Mouse (Mus musculus) neural tube, embryonic 14.5 days (tissue): ENCODE data around the gene Ppp1r15b. TPM values are rescaled to one million over a fixed set of nuclear protein-coding genes. Genes with fewer than 3 reads are reported as not detected.

Experiments
- ATAC-seq: fragments of 200-750 bp; cut with Nextera tagmentation; 2 replicates; pipeline ENCODE4 v1.8.0; 2017; ENCODE audit warnings: low read depth, mild to moderate bottlenecking, moderate TSS enrichment, moderate library complexity
- H3K27ac ChIP-seq: fragments of 300-500 bp; sonication (generic); 2 replicates; pipeline ENCODE4 v1.5.1; 2014; ENCODE audit warnings: low read depth, mild to moderate bottlenecking, control low read depth, low read length, moderate library complexity, mixed read lengths
- H3K27me3 ChIP-seq: fragments of 300-500 bp; sonication (generic); 2 replicates; pipeline ENCODE4 v1.6.1; 2014; ENCODE audit warnings: low read length; ENCODE audit not compliant: control insufficient read depth, insufficient read depth
- H3K36me3 ChIP-seq: fragments of 300-500 bp; sonication (generic); 2 replicates; pipeline ENCODE4 v1.6.1; 2014; ENCODE audit warnings: low read length, mixed read lengths; ENCODE audit not compliant: control insufficient read depth, insufficient read depth
- H3K4me1 ChIP-seq: fragments of 300-500 bp; sonication (generic); 2 replicates; pipeline ENCODE4 v1.6.1; 2014; ENCODE audit warnings: low read length; ENCODE audit not compliant: control insufficient read depth, insufficient read depth
- H3K4me2 ChIP-seq: fragments of 300-500 bp; sonication (generic); 2 replicates; pipeline ENCODE4 v1.6.1; 2014; ENCODE audit warnings: mild to moderate bottlenecking, low read depth, low read length, control low read depth
- H3K4me3 ChIP-seq: fragments of 300-500 bp; sonication (generic); 2 replicates; pipeline ENCODE4 v1.5.1; 2014; ENCODE audit warnings: low read depth, low read length, control low read depth, mixed read lengths
- H3K9ac ChIP-seq: fragments of 300-500 bp; sonication (generic); replicated peaks from 2 replicates; pipeline ENCODE4 v1.6.1; 2014; ENCODE audit warnings: low read depth, mild to moderate bottlenecking, control low read depth, low read length, mixed read lengths
- H3K9me3 ChIP-seq: fragments of 300-500 bp; sonication (generic); 2 replicates; pipeline ENCODE4 v1.6.1; 2016; ENCODE audit warnings: low read length; ENCODE audit not compliant: control insufficient read depth
- WGBS: fragments of 180-500 bp; shearing (Covaris S2); extraction: QIAGEN DNeasy Blood & Tissue Kit; methylation state at CpG from one replicate; pipeline ENCODE4 v1.1.7; 2014; 5-methylcytosine and 5-hydroxymethylcytosine counted together
- polyA plus RNA-seq: library from polyadenylated mRNA; unstranded; fragments of >200 nt; fragmentation: Nextera tagmentation; extraction: Ambion mirVana; gene quantifications from 2 replicates; pipeline ENCODE4 v1.2.1, GENCODE M21; 2014

Ppp1r15b gene
- polyA plus RNA-seq, 1 experiment from 2014 or later: 25.9 TPM

GRCm38 (mm10) chr1:133118127-133118526, 12.8 kb upstream of the Ppp1r15b start:
- 91% methylated on average over 5 of the region's 5 CpGs for WGBS
- Histone ChIP-seq H3K4me2 (no peak overlapping the region), H3K27me3 (no peaks in the 10 kb centered on the region), H3K27ac (no peak overlapping the region), H3K4me1 (no peaks in the 10 kb centered on the region), H3K4me3 (no peak overlapping the region), H3K9me3 (no peaks in the 10 kb centered on the region), H3K9ac (no peak overlapping the region), H3K36me3 (no peaks in the 10 kb centered on the region)
- ATAC-seq: no peak

- no peak for ATAC-seq
- Histone ChIP-seq H3K9me3 (no peaks in the 10 kb centered on the region), H3K27me3 (no peaks in the 10 kb centered on the region), H3K4me2 (no peak overlapping the region), H3K36me3 (no peaks in the 10 kb centered on the region), H3K4me1 (no peaks in the 10 kb centered on the region), H3K9ac (no peak overlapping the region), H3K4me3 (no peak overlapping the region), H3K27ac (no peak overlapping the region)
- 89% methylated on average over 3 of the region's 3 CpGs for WGBS
Measured at GRCm38 (mm10) chr1:133118844-133119243, 12.1 kb upstream of the Ppp1r15b start.

GRCm38 (mm10) chr1:133119931-133120712, 10.8 kb upstream of the Ppp1r15b start:
- H3K27me3 ChIP-seq: no peaks in the 10 kb centered on the region
- H3K9ac ChIP-seq: no peak overlapping the region
- H3K4me3 ChIP-seq: no peak overlapping the region
- no peaks in the 10 kb centered on the region for H3K4me1 ChIP-seq
- ATAC-seq: no peak
- no peaks in the 10 kb centered on the region for H3K36me3 ChIP-seq
- 71% methylated on average over 7 of the region's 7 CpGs for WGBS
- H3K27ac ChIP-seq: no peak overlapping the region
- H3K9me3 ChIP-seq: no peaks in the 10 kb centered on the region
- H3K4me2 ChIP-seq: no peak overlapping the region

GRCm38 (mm10) chr1:133121246-133121645, 9.7 kb upstream of the Ppp1r15b start:
- Histone ChIP-seq H3K9me3 (no peaks in the 10 kb centered on the region), H3K4me2 (no peak overlapping the region), H3K4me3 (no peak overlapping the region), H3K9ac (no peak overlapping the region), H3K4me1 (no peaks in the 10 kb centered on the region), H3K27ac (no peak overlapping the region), H3K36me3 (no peaks in the 10 kb centered on the region), H3K27me3 (no peaks in the 10 kb centered on the region)
- WGBS: 71% methylated on average over 6 of the region's 6 CpGs
- ATAC-seq: no peak

- H3K9ac ChIP-seq: no peak overlapping the region
- no peaks in the 10 kb centered on the region for H3K9me3 ChIP-seq
- no peaks in the 10 kb centered on the region for H3K36me3 ChIP-seq
- ATAC-seq: no peak
- no peak overlapping the region for H3K4me3 ChIP-seq
- no peak overlapping the region for H3K27ac ChIP-seq
- no peak overlapping the region for H3K4me2 ChIP-seq
- 77% methylated on average over 6 of the region's 6 CpGs for WGBS
- H3K27me3 ChIP-seq: no peaks in the 10 kb centered on the region
- H3K4me1 ChIP-seq: no peaks in the 10 kb centered on the region
Measured at GRCm38 (mm10) chr1:133124137-133124536, 6.8 kb upstream of the Ppp1r15b start.

- no peak for ATAC-seq
- H3K4me2 ChIP-seq: no peak overlapping the region
- no peak overlapping the region for H3K4me3 ChIP-seq
- H3K4me1 ChIP-seq: no peaks in the 10 kb centered on the region
- WGBS: 92% methylated on average over 9 of the region's 9 CpGs
- H3K27me3 ChIP-seq: no peaks in the 10 kb centered on the region
- no peaks in the 10 kb centered on the region for H3K36me3 ChIP-seq
- H3K9ac ChIP-seq: no peak overlapping the region
- no peaks in the 10 kb centered on the region for H3K9me3 ChIP-seq
- no peak overlapping the region for H3K27ac ChIP-seq
Measured at GRCm38 (mm10) chr1:133125640-133126364, 5.1 kb upstream of the Ppp1r15b start.

- Histone ChIP-seq H3K27ac (no peak overlapping the region), H3K4me2 (no peak overlapping the region), H3K4me3 (no peak overlapping the region), H3K4me1 (no peaks in the 10 kb centered on the region), H3K27me3 (no peaks in the 10 kb centered on the region; the same call in 1 of the 2 replicates), H3K9me3 (no peaks in the 10 kb centered on the region), H3K36me3 (no peaks in the 10 kb centered on the region), H3K9ac (no peak overlapping the region)
- 57% methylated on average over 4 of the region's 4 CpGs for WGBS
- ATAC-seq: no peak
Measured at GRCm38 (mm10) chr1:133126365-133126740, 4.6 kb upstream of the Ppp1r15b start.

- H3K4me1 ChIP-seq: no peaks in the 10 kb centered on the region; the same call in 1 of the 2 replicates
- H3K27ac ChIP-seq: no peak overlapping the region
- H3K9ac ChIP-seq: no peak overlapping the region
- H3K4me2 ChIP-seq: no peak overlapping the region
- no peaks in the 10 kb centered on the region for H3K9me3 ChIP-seq
- peaks cover 3% of the 10 kb centered on the region; the same call in 1 of the 2 replicates for H3K27me3 ChIP-seq
- H3K4me3 ChIP-seq: no peak overlapping the region
- no peak for ATAC-seq
- 84% methylated on average over 9 of the region's 9 CpGs for WGBS
- H3K36me3 ChIP-seq: no peaks in the 10 kb centered on the region
Measured at GRCm38 (mm10) chr1:133127328-133127727, 3.6 kb upstream of the Ppp1r15b start.
